Mouse (Mus musculus) stomach, embryonic 14.5 days (tissue): ENCODE results near the gene Gm49361. TPM values are rescaled to one million over a fixed set of nuclear protein-coding genes. Genes with fewer than 3 reads are reported as not detected.
"Not testable (repeated sequence)": the region's sequence is repeated elsewhere in the genome, so short reads cannot be mapped to it uniquely, and the experiment has no call there.

Source experiments
- ATAC-seq: fragments of 200-750 bp; cut with Nextera tagmentation; 2 replicates; pipeline ENCODE4 v1.8.0; 2017; ENCODE audit warnings: low read depth, moderate TSS enrichment; ENCODE audit not compliant: insufficient number of reproducible peaks, insufficient read depth, low FRiP score
- H3K27ac ChIP-seq: fragments of 300-500 bp; sonication (generic); 2 replicates; pipeline ENCODE4 v1.5.1; 2014; ENCODE audit warnings: mild to moderate bottlenecking, low read length, moderate library complexity, mixed read lengths
- H3K27me3 ChIP-seq: fragments of 300-500 bp; sonication (generic); 2 replicates; pipeline ENCODE4 v1.6.1; 2014; ENCODE audit warnings: low read length, control low read depth, mixed read lengths; ENCODE audit not compliant: control insufficient read depth, insufficient read depth
- H3K36me3 ChIP-seq: fragments of 300-500 bp; sonication (generic); 2 replicates; pipeline ENCODE4 v1.6.1; 2014; ENCODE audit warnings: mild to moderate bottlenecking, control low read depth, low read length, moderate library complexity, mixed read lengths; ENCODE audit not compliant: control insufficient read depth, insufficient read depth
- H3K4me1 ChIP-seq: fragments of 300-500 bp; sonication (generic); 2 replicates; pipeline ENCODE4 v1.6.1; 2014; ENCODE audit warnings: low read length, control low read depth, mixed read lengths; ENCODE audit not compliant: control insufficient read depth, insufficient read depth
- H3K4me2 ChIP-seq: fragments of 300-500 bp; sonication (generic); replicated peaks from 2 replicates; pipeline ENCODE4 v1.6.1; 2014; ENCODE audit warnings: low read depth, low read length, control low read depth
- H3K4me3 ChIP-seq: fragments of 300-500 bp; sonication (generic); 2 replicates; pipeline ENCODE4 v1.5.1; 2014; ENCODE audit warnings: low read depth, low read length, control low read depth
- H3K9ac ChIP-seq: fragments of 300-500 bp; sonication (generic); replicated peaks from 2 replicates; pipeline ENCODE4 v1.6.1; 2014; ENCODE audit warnings: low read depth, mild to moderate bottlenecking, control low read depth, low read length, moderate library complexity, mixed read lengths
- H3K9me3 ChIP-seq: fragments of 300-500 bp; sonication (generic); 2 replicates; pipeline ENCODE4 v1.6.1; 2016; ENCODE audit warnings: low read depth, low read length, control low read depth; ENCODE audit not compliant: control insufficient read depth
- WGBS: fragments of 180-500 bp; shearing (Covaris S2); extraction: QIAGEN DNeasy Blood & Tissue Kit; methylation state at CpG from one replicate; pipeline ENCODE4 v1.1.7; 2014; 5-methylcytosine and 5-hydroxymethylcytosine counted together
- polyA plus RNA-seq: library from polyadenylated mRNA; unstranded; fragments of >200 nt; fragmentation: Nextera tagmentation; extraction: Ambion mirVana; gene quantifications from 2 replicates; pipeline ENCODE4 v1.2.1, GENCODE M21; 2014

The Gm49361 gene
- polyA plus RNA-seq, 1 experiment from 2014 or later, result not detected

GRCm38 (mm10) chr14:57692517-57693130 is 53.3 kb downstream of the Gm49361 start:
- Histone ChIP-seq H3K4me2 (no peak overlapping the region), H3K9ac (no peak overlapping the region), H3K27ac (no peak overlapping the region), H3K9me3 (no peaks in the 10 kb centered on the region), H3K27me3 (no peaks in the 10 kb centered on the region), H3K36me3 (peaks cover 46% of the 10 kb centered on the region), H3K4me1 (no peaks in the 10 kb centered on the region), H3K4me3 (no peak overlapping the region)
- ATAC-seq, result no peak
- 91% methylated on average over 17 of the region's 17 CpGs for WGBS

- Histone ChIP-seq H3K9me3 (no peaks in the 10 kb centered on the region), H3K36me3 (peaks cover 38% of the 10 kb centered on the region), H3K27me3 (no peaks in the 10 kb centered on the region)
Measured at GRCm38 (mm10) chr14:57691316-57691715, 54.6 kb downstream of the Gm49361 start.

GRCm38 (mm10) chr14:57690681-57691080 is 55.2 kb downstream of the Gm49361 start:
- Histone ChIP-seq H3K9ac (no peak overlapping the region), H3K9me3 (no peaks in the 10 kb centered on the region), H3K4me1 (no peaks in the 10 kb centered on the region), H3K4me2 (no peak overlapping the region), H3K27me3 (no peaks in the 10 kb centered on the region), H3K36me3 (peaks cover 32% of the 10 kb centered on the region), H3K4me3 (no peak overlapping the region), H3K27ac (no peak overlapping the region)
- no peak for ATAC-seq
- WGBS, result 92% methylated on average over 8 of the region's 8 CpGs

More at GRCm38 (mm10) chr14:57691316-57691715, 54.6 kb downstream of the Gm49361 start:
- no peaks in the 10 kb centered on the region for H3K4me1 ChIP-seq
- no peak overlapping the region for H3K4me2 ChIP-seq
- no peak for ATAC-seq
- H3K27ac ChIP-seq, result no peak overlapping the region
- 95% methylated on average over 24 of the region's 24 CpGs for WGBS
- H3K4me3 ChIP-seq, result no peak overlapping the region
- H3K9ac ChIP-seq, result no peak overlapping the region

GRCm38 (mm10) chr14:57688066-57688465 is 57.8 kb downstream of the Gm49361 start:
- ATAC-seq, H3K9ac ChIP-seq: not testable (repeated sequence)
- 96% methylated on average over 7 of the region's 7 CpGs for WGBS

GRCm38 (mm10) chr14:57687441-57687840 is 58.5 kb downstream of the Gm49361 start:
- Histone ChIP-seq H3K9ac (no peak overlapping the region), H3K4me3 (no peak overlapping the region), H3K27ac (no peak overlapping the region), H3K4me2 (no peak overlapping the region), H3K9me3 (no peaks in the 10 kb centered on the region), H3K27me3 (no peaks in the 10 kb centered on the region), H3K4me1 (no peaks in the 10 kb centered on the region), H3K36me3 (peaks cover 12% of the 10 kb centered on the region)
- no peak for ATAC-seq
- WGBS, result 87% methylated on average over 5 of the region's 5 CpGs

More at GRCm38 (mm10) chr14:57688066-57688465, 57.8 kb downstream of the Gm49361 start:
- not testable (repeated sequence) for H3K4me3 ChIP-seq, H3K27me3 ChIP-seq, H3K27ac ChIP-seq, H3K4me2 ChIP-seq, H3K4me1 ChIP-seq, H3K9me3 ChIP-seq
- H3K36me3 ChIP-seq, result peaks cover 12% of the 10 kb centered on the region

DNA sequence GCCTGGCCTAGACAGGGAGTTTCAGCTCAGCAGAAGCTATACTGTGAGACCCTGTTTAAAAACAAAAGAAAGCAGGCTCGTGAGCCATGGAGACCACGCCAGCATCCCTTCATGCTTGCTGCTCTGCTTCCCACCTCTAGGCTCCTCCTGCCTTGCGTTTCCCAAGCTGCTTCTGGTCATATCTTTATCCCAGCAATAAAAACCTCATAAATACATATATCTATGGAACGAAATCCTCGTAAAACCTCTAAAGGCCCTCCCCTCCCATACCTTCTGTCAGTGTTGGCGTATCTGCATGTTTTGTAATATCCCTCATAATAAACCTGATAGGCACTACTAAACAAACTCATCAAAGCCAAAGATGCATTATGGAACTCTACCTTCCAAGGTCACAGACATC is 59.3 kb downstream of the Gm49361 start:
- 88% methylated on average over 6 of the region's 6 CpGs for WGBS
- Histone ChIP-seq H3K9ac (no peak overlapping the region), H3K36me3 (peaks cover 12% of the 10 kb centered on the region), H3K27ac (no peak overlapping the region), H3K4me1 (no peaks in the 10 kb centered on the region), H3K27me3 (no peaks in the 10 kb centered on the region), H3K4me2 (no peak overlapping the region), H3K9me3 (no peaks in the 10 kb centered on the region), H3K4me3 (no peak overlapping the region)
- ATAC-seq, result no peak

DNA sequence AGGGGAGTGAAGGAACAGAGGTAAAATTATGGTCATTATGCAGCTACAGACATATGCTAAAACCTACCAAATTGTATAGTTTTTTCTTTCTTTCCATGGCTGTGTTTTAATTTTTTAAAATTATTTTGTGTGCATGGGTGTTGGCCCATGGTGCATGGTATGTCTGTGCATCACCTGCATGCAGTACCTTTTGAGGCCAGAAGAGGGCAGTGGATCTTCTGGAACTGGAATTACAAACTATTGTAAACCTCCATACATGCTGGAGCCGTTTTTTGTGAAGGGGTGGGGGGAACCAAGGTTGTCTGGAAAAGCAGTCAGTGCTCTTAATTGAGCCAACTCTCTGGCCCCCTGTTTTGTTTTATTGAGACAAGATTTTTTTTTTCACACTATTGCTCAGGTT is 61.3 kb downstream of the Gm49361 start:
- Histone ChIP-seq H3K9ac (no peak overlapping the region), H3K4me2 (no peak overlapping the region), H3K27me3 (no peaks in the 10 kb centered on the region), H3K9me3 (no peaks in the 10 kb centered on the region), H3K27ac (no peak overlapping the region), H3K4me3 (no peak overlapping the region), H3K36me3 (no peaks in the 10 kb centered on the region), H3K4me1 (no peaks in the 10 kb centered on the region)
- no peak for ATAC-seq
- 3% methylated on average over 1 of the region's 1 CpGs for WGBS

GRCm38 (mm10) chr14:57682751-57683150 is 63.2 kb downstream of the Gm49361 start:
- Histone ChIP-seq H3K4me1 (no peaks in the 10 kb centered on the region), H3K27me3 (no peaks in the 10 kb centered on the region), H3K9me3 (no peaks in the 10 kb centered on the region), H3K36me3 (no peaks in the 10 kb centered on the region), H3K9ac (no peak overlapping the region), H3K27ac (no peak overlapping the region), H3K4me3 (no peak overlapping the region), H3K4me2 (no peak overlapping the region)
- 91% methylated on average over 4 of the region's 4 CpGs for WGBS
- no peak for ATAC-seq

- H3K4me1 ChIP-seq, result no peaks in the 10 kb centered on the region
- H3K4me3 ChIP-seq, result no peak overlapping the region
- no peak overlapping the region for H3K4me2 ChIP-seq
- H3K9ac ChIP-seq, result no peak overlapping the region
- ATAC-seq, result peak; percentile 18; the same call in 1 of the 2 replicates
- WGBS, result 38% methylated on average over 5 of the region's 5 CpGs
- H3K36me3 ChIP-seq, result no peaks in the 10 kb centered on the region
- no peaks in the 10 kb centered on the region for H3K27me3 ChIP-seq
- no peaks in the 10 kb centered on the region for H3K9me3 ChIP-seq
- H3K27ac ChIP-seq, result no peak overlapping the region
Measured at GRCm38 (mm10) chr14:57679958-57680535, 65.9 kb downstream of the Gm49361 start.
